Mouse (Mus musculus): ENCODE data around the gene Cc2d2a.

DNA sequence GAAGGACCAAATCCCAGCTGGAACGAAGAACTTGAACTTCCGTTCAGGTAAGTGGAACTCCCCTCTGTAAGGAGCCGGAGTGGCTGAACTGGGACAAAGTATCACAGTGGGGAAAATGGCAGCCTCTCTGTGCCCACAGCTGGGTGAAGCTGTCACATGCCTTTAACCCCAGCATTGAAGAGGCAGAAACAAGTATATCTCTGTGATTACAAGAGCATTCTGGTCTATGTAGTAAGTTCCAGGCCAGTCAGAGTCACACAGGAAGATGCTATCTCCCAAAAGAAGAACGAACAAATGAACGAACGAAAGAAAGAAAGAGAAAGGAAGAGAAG lies 60.3 kb downstream of the Cc2d2a start:
- TF ChIP-seq CTCF (IDR thresholded peaks at IDR 0.05; ENCODE audit: extremely low read depth, insufficient read length, insufficient replicate concordance, low read depth, low read length), result no peak
- no peak for TF ChIP-seq POLR2A (IDR thresholded peaks at IDR 0.05; ENCODE audit: low read depth, low read length)

Measured in small intestine, adult 2 months (tissue).